Mouse (Mus musculus) cerebellum, adult 2 months (tissue): ENCODE data around the gene Egfl8. TPM values are rescaled to one million over a fixed set of nuclear protein-coding genes. Genes with fewer than 3 reads are reported as not detected.

ENCODE experiments used
- DNase-seq, 2 experiments: peaks; one replicate each; pipeline ENCODE4 v3.0.0; 2021
- H3K27ac ChIP-seq: fragments of 200-500 bp; 2 replicates; pipeline ENCODE4 v1.5.1; 2012; ENCODE audit warnings: low read length, control low read depth, inconsistent platforms; ENCODE audit not compliant: insufficient read depth
- H3K27me3 ChIP-seq: fragments of 200-500 bp; 2 replicates; pipeline ENCODE4 v1.6.1; 2012; ENCODE audit warnings: inconsistent platforms, mild to moderate bottlenecking, low read length, moderate library complexity; ENCODE audit not compliant: control insufficient read depth, insufficient read depth
- H3K4me1 ChIP-seq: fragments of 200-500 bp; 2 replicates; pipeline ENCODE4 v1.6.1; 2011; ENCODE audit warnings: low read length; ENCODE audit not compliant: control insufficient read depth, insufficient read depth
- H3K4me3 ChIP-seq: fragments of 200-500 bp; replicated peaks from 2 replicates; pipeline ENCODE3; 2011; ENCODE audit warnings: mild to moderate bottlenecking, low read depth, low read length, control low read depth; ENCODE audit not compliant: insufficient read depth
- CTCF ChIP-seq: fragments of 200-500 bp; IDR thresholded peaks from 2 replicates; pipeline ENCODE4 v1.5.1; 2011; ENCODE audit warnings: low read depth, mild to moderate bottlenecking, control low read depth, low read length, moderate library complexity, borderline replicate concordance; ENCODE audit not compliant: insufficient read depth
- POLR2A ChIP-seq: fragments of 200-500 bp; IDR thresholded peaks from 2 replicates; pipeline ENCODE4 v1.6.1; 2011; ENCODE audit warnings: low read length, control low read depth, borderline replicate concordance; ENCODE audit not compliant: insufficient read depth
- WGBS: fragments of 180-500 bp; shearing (Covaris S2); methylation state at CpG from one replicate; pipeline ENCODE4 v1.1.7; 2018; 5-methylcytosine and 5-hydroxymethylcytosine counted together
- polyA plus RNA-seq: library from polyadenylated mRNA; depleted of rRNA; stranded (reverse); fragments of >200 nt; gene quantifications from 2 replicates; pipeline ENCODE4 v1.2.3, GENCODE M21; 2012; rRNA removed

Gene Egfl8
- polyA plus RNA-seq, 1 experiment = 7.4 TPM

- TF ChIP-seq CTCF (peak; percentile 43; the same call in 1 of the 2 replicates), POLR2A (no peak)
- DNase-seq = no peak
- Histone ChIP-seq H3K4me1 (no peaks in the 10 kb centered on the region), H3K4me3 (no peak overlapping the region), H3K27me3 (no peaks in the 10 kb centered on the region), H3K27ac (no peak overlapping the region)
- 14% methylated on average over 5 of the region's 5 CpGs for WGBS
Observed at GRCm38 (mm10) chr17:34571875-34572274, 43.9 kb downstream of the Egfl8 start.

GRCm38 (mm10) chr17:34569919-34570318, 45.9 kb downstream of the Egfl8 start:
- Histone ChIP-seq H3K27ac (no peak overlapping the region), H3K4me1 (no peaks in the 10 kb centered on the region), H3K4me3 (no peak overlapping the region), H3K27me3 (no peaks in the 10 kb centered on the region)
- TF ChIP-seq CTCF (no peak), POLR2A (no peak)
- DNase-seq = no peak
- 64% methylated on average over 4 of the region's 4 CpGs for WGBS

GRCm38 (mm10) chr17:34568421-34568820, 47.4 kb downstream of the Egfl8 start:
- 41% methylated on average over 13 of the region's 13 CpGs for WGBS
- no peak for DNase-seq
- no peaks in the 10 kb centered on the region for H3K4me1 ChIP-seq
- no peak overlapping the region for H3K4me3 ChIP-seq
- H3K27ac ChIP-seq = no peak overlapping the region
- H3K27me3 ChIP-seq = no peaks in the 10 kb centered on the region
- TF ChIP-seq CTCF (no peak), POLR2A (no peak)

GRCm38 (mm10) chr17:34567311-34567710, 48.5 kb downstream of the Egfl8 start:
- Histone ChIP-seq H3K27me3 (no peaks in the 10 kb centered on the region), H3K4me1 (no peaks in the 10 kb centered on the region), H3K4me3 (no peak overlapping the region), H3K27ac (no peak overlapping the region)
- 64% methylated on average over 9 of the region's 9 CpGs for WGBS
- DNase-seq = no peak
- TF ChIP-seq POLR2A = no peak
- no peak for TF ChIP-seq CTCF

- Histone ChIP-seq H3K27me3 (no peaks in the 10 kb centered on the region), H3K27ac (peak overlapping the region; percentile 33; the same call in 1 of the 2 replicates), H3K4me3 (no peak overlapping the region), H3K4me1 (no peaks in the 10 kb centered on the region)
- WGBS = 52% methylated on average over 3 of the region's 3 CpGs
- no peak for DNase-seq
- TF ChIP-seq POLR2A = no peak
Observed at GRCm38 (mm10) chr17:34564796-34565195, 51.0 kb downstream of the Egfl8 start.

DNA sequence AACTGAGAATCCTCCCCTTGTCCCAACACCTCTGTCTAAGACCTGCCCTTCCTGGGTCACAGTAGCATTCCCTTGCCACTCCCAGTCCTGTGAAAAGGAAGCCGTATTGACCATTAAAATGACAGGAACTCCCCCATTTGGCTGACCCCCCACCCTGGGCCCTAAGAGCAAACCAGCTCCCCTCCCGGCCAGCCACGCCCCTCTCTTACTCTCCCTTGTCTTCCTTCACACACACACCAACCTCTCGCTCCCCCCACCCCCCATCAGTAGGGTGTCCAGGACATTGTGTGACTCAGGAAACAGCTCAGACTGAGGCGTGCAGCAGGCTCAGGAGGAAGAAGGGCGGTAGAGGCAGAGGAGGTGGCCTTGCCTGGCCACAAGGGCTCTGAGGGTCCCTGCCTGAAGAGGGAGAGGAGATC, 51.8 kb downstream of the Egfl8 start, which contains the start of gene Notch4:
Notch4 (plus strand) TSS at position 266 of the 419 bp plus-strand sequence.
- no peak for DNase-seq
- Histone ChIP-seq H3K27me3 (no peaks in the 10 kb centered on the region), H3K4me3 (no peak within 1 kb of the TSS), H3K4me1 (no peaks in the 10 kb centered on the region), H3K27ac (peak within 1 kb of the TSS; percentile 33; the same call in 1 of the 2 replicates)
- TF ChIP-seq POLR2A (no peak), CTCF (no peak)
- WGBS = 28% methylated on average over 6 of the region's 6 CpGs

DNA sequence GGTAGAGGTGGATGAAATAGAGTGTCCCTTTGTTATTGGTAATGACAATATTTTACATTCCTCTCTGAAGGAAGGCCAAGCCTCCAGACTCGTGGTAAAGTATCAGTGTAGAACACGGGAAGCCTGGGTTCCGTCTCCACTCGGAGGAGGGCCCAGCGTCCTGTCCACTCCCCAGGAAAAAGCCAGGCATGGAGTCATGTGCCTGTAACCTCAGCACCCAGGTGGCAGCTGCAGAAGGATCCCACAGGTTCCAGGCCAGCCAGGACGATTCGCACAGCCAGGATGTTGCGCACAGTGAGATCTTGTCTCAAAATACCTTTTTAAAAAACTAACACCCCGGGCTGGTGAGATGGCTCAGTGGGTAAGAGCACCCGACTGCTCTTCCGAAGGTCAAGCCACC, 52.4 kb downstream of the Egfl8 start:
- 78% methylated on average over 11 of the region's 11 CpGs for WGBS
- TF ChIP-seq POLR2A (no peak), CTCF (no peak)
- no peak overlapping the region for H3K27ac ChIP-seq
- DNase-seq = no peak
- no peaks in the 10 kb centered on the region for H3K27me3 ChIP-seq
- H3K4me3 ChIP-seq = no peak overlapping the region
- H3K4me1 ChIP-seq = no peaks in the 10 kb centered on the region

Other genes with a start within 250 kb of the Egfl8 start
- not detected in 2 replicates for gene Btnl1, start 238.8 kb downstream of the Egfl8 start, polyA plus RNA-seq
- 5.8 and 6.5 TPM in 2 replicates for gene BC051142, start 217.2 kb downstream of the Egfl8 start, polyA plus RNA-seq
- gene Btnl4, start 138.7 kb downstream of the Egfl8 start, polyA plus RNA-seq = not detected in 2 replicates
- not detected in 2 replicates for gene Btnl6, start 98.6 kb downstream of the Egfl8 start, polyA plus RNA-seq
- gene Notch4, start 51.7 kb downstream of the Egfl8 start, polyA plus RNA-seq = 3.8 and 4.3 TPM in 2 replicates
- gene Gpsm3, start 26.2 kb downstream of the Egfl8 start, polyA plus RNA-seq = 2.6 and 3.1 TPM in 2 replicates
- gene Pbx2, start 24.7 kb downstream of the Egfl8 start, polyA plus RNA-seq = 69.5 and 72.3 TPM in 2 replicates
- 1.4 and 1.8 TPM in 2 replicates for gene Ager, start 18.1 kb downstream of the Egfl8 start, polyA plus RNA-seq
- 125 and 137 TPM in 2 replicates for gene Rnf5, start 12.3 kb downstream of the Egfl8 start, polyA plus RNA-seq
- 172 and 179 TPM in 2 replicates for gene Agpat1, start 11.7 kb downstream of the Egfl8 start, polyA plus RNA-seq
- 57.3 and 66.9 TPM in 2 replicates for gene Ppt2, start 12.5 kb upstream of the Egfl8 start, polyA plus RNA-seq
- gene Prrt1, start 13.6 kb upstream of the Egfl8 start, polyA plus RNA-seq = 194 and 222 TPM in 2 replicates
- gene Fkbpl, start 28.8 kb upstream of the Egfl8 start, polyA plus RNA-seq = 7.4 and 8.5 TPM in 2 replicates
- 61.4 and 69.4 TPM in 2 replicates for gene Atf6b, start 31.2 kb upstream of the Egfl8 start, polyA plus RNA-seq
- gene Tnxb, start 54.6 kb upstream of the Egfl8 start, polyA plus RNA-seq = 1.6 and 1.8 TPM in 2 replicates
- 8.5 and 10.2 TPM in 2 replicates for gene C4b, start 127.9 kb upstream of the Egfl8 start, polyA plus RNA-seq
- gene Cyp21a1, start 188.6 kb upstream of the Egfl8 start, polyA plus RNA-seq = not detected in 2 replicates
- gene Stk19, start 221.0 kb upstream of the Egfl8 start, polyA plus RNA-seq = 52.9 TPM in 2 replicates
- gene Dxo, start 221.0 kb upstream of the Egfl8 start, polyA plus RNA-seq = 59.6 and 62.5 TPM in 2 replicates
- gene Skiv2l, start 234.2 kb upstream of the Egfl8 start, polyA plus RNA-seq = 77.4 and 87.2 TPM in 2 replicates
- 47.2 and 47.9 TPM in 2 replicates for gene Nelfe, start 234.4 kb upstream of the Egfl8 start, polyA plus RNA-seq
- gene Cfb, start 246.5 kb upstream of the Egfl8 start, polyA plus RNA-seq = 0.14 and 0.20 TPM in 2 replicates